Mouse (Mus musculus) hindbrain, embryonic 14.5 days (tissue): ENCODE results near the gene Usp27x. TPM values are rescaled to one million over a fixed set of nuclear protein-coding genes. Genes with fewer than 3 reads are reported as not detected.
A peak's percentile ranks its signal among the peaks of the same experiment; 100 is the strongest.

Experiments
- ATAC-seq: fragments of 200-750 bp; cut with Nextera tagmentation; 2 replicates; pipeline ENCODE4 v1.8.0; 2017; ENCODE audit warnings: moderate number of reproducible peaks, mild to moderate bottlenecking, moderate TSS enrichment, moderate library complexity; ENCODE audit not compliant: low FRiP score
- DNase-seq: peaks from one replicate; pipeline ENCODE4 v3.0.0-alpha.2; 2015; ENCODE audit warnings: low spot score
- H3K27ac ChIP-seq: fragments of 300-500 bp; sonication (generic); 2 replicates; pipeline ENCODE4 v1.5.1; 2014; ENCODE audit warnings: mild to moderate bottlenecking, moderate library complexity
- H3K27me3 ChIP-seq: fragments of 300-500 bp; sonication (generic); 2 replicates; pipeline ENCODE4 v1.6.1; 2014; ENCODE audit warnings: mild to moderate bottlenecking, low read length, mixed read lengths; ENCODE audit not compliant: control insufficient read depth, insufficient read depth
- H3K36me3 ChIP-seq: fragments of 300-500 bp; sonication (generic); replicated peaks from 2 replicates; pipeline ENCODE4 v1.6.1; 2014; ENCODE audit not compliant: control insufficient read depth, insufficient read depth
- H3K4me1 ChIP-seq: fragments of 300-500 bp; sonication (generic); replicated peaks from 2 replicates; pipeline ENCODE4 v1.6.1; 2014; ENCODE audit warnings: antibody characterized with exemption, low read length, mixed read lengths; ENCODE audit not compliant: control insufficient read depth, insufficient read depth
- H3K4me2 ChIP-seq: fragments of 300-500 bp; sonication (generic); replicated peaks from 2 replicates; pipeline ENCODE4 v1.6.1; 2014; ENCODE audit warnings: mild to moderate bottlenecking, moderate library complexity
- H3K4me3 ChIP-seq: fragments of 300-500 bp; sonication (generic); replicated peaks from 2 replicates; pipeline ENCODE4 v1.5.1; 2014; ENCODE audit warnings: mild to moderate bottlenecking, low read length
- H3K9ac ChIP-seq: fragments of 300-500 bp; sonication (generic); 2 replicates; pipeline ENCODE4 v1.6.1; 2014
- H3K9me3 ChIP-seq: fragments of 300-500 bp; sonication (generic); 2 replicates; pipeline ENCODE4 v1.6.1; 2016; ENCODE audit warnings: low read length; ENCODE audit not compliant: control insufficient read depth
- WGBS: fragments of 180-500 bp; shearing (Covaris S2); extraction: QIAGEN DNeasy Blood & Tissue Kit; methylation state at CpG from one replicate; pipeline ENCODE4 v1.1.7; 2014; 5-methylcytosine and 5-hydroxymethylcytosine counted together
- polyA plus RNA-seq: library from polyadenylated mRNA; unstranded; fragments of >200 nt; fragmentation: Nextera tagmentation; extraction: Ambion mirVana; gene quantifications from 2 replicates; pipeline ENCODE4 v1.2.1, GENCODE M21; 2014

Gene Usp27x
- polyA plus RNA-seq, 1 experiment from 2014 or later = 1.0 TPM

GRCm38 (mm10) chrX:7375322-7375715 lies 311 bp downstream of the Usp27x start:
- H3K4me3 ChIP-seq = peak overlapping the region; percentile 55
- no peak for DNase-seq
- WGBS = 25% methylated on average over 32 of the region's 40 CpGs
- H3K9me3 ChIP-seq = no peaks in the 10 kb centered on the region
- H3K4me2 ChIP-seq = peak overlapping the region; percentile 72
- H3K9ac ChIP-seq = peak overlapping the region; percentile 72
- peak overlapping the region; percentile 76 for H3K27ac ChIP-seq
- ATAC-seq = peak; percentile 61
- H3K27me3 ChIP-seq = no peaks in the 10 kb centered on the region
- H3K36me3 ChIP-seq = no peaks in the 10 kb centered on the region
- peaks cover 3% of the 10 kb centered on the region; the same call in 1 of the 2 replicates for H3K4me1 ChIP-seq

- DNase-seq (no peak), ATAC-seq (no peak)
- Histone ChIP-seq H3K4me2 (no peak overlapping the region), H3K4me1 (no peaks in the 10 kb centered on the region), H3K9me3 (no peaks in the 10 kb centered on the region), H3K36me3 (no peaks in the 10 kb centered on the region), H3K27ac (no peak overlapping the region), H3K9ac (no peak overlapping the region), H3K27me3 (no peaks in the 10 kb centered on the region), H3K4me3 (no peak overlapping the region)
- WGBS = 27% methylated on average over 2 of the region's 2 CpGs
Measured at GRCm38 (mm10) chrX:7325455-7325854, 50.2 kb downstream of the Usp27x start.

GRCm38 (mm10) chrX:7322288-7322687 lies 53.3 kb downstream of the Usp27x start:
- H3K9ac ChIP-seq = no peak overlapping the region
- no peak overlapping the region for H3K4me3 ChIP-seq
- no peak for ATAC-seq
- H3K36me3 ChIP-seq = no peaks in the 10 kb centered on the region
- H3K27ac ChIP-seq = no peak overlapping the region
- no peaks in the 10 kb centered on the region for H3K9me3 ChIP-seq
- no peak overlapping the region for H3K4me2 ChIP-seq
- 12% methylated on average over 7 of the region's 7 CpGs for WGBS
- H3K4me1 ChIP-seq = 0 out of 2 replicates have a peak, but pooled peaks cover 6% of the 10 kb centered on the region
- no peaks in the 10 kb centered on the region for H3K27me3 ChIP-seq
- DNase-seq = peak; percentile 78

Other genes starting within 250 kb of the Usp27x start
- gene Clcn5, start 56.5 kb downstream of the Usp27x start, polyA plus RNA-seq = 13.3 and 15.2 TPM in 2 replicates
- gene Foxp3, start 197.8 kb upstream of the Usp27x start, polyA plus RNA-seq = 0.09 and 0.25 TPM in 2 replicates
- gene Ppp1r3f, start 198.5 kb upstream of the Usp27x start, polyA plus RNA-seq = 5.0 and 7.5 TPM in 2 replicates
- gene Ccdc22, start 229.7 kb upstream of the Usp27x start, polyA plus RNA-seq = 26.6 and 28.0 TPM in 2 replicates
- 0.21 TPM in 1 of 2 replicates, not detected in the other for gene Cacna1f, start 231.3 kb upstream of the Usp27x start, polyA plus RNA-seq